Mouse (Mus musculus): ENCODE measurements around the gene Ggact. TPM values are rescaled to one million over a fixed set of nuclear protein-coding genes. Genes with fewer than 3 reads are reported as not detected.

Gene Ggact
- total RNA-seq, 2 experiments from 2014 or later: 11.8 to 12.5 TPM

DNA sequence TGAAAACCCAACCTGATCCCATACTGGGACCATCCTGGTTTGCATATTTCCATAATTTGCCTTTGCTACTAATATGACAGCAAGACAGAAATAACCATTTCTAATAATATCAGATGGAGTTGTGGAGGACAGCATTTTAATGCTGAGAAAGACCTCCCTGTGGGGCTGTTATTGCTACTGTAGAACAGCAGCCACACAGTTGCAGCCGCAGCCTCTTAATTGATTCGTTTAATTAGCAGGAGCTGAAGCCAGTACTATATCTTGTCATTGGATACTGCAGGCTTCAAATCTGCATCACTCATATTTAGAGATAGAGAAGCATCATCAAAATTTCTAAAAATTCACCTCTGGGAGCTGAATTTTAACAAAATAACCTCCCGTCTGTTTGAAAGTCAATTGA, 92.6 kb downstream of the Ggact start:
- DNase-seq: no peak
- intact Hi-C loops (cut with DNase I; ENCODE audit: low total_unique reads): no loop called here

DNA sequence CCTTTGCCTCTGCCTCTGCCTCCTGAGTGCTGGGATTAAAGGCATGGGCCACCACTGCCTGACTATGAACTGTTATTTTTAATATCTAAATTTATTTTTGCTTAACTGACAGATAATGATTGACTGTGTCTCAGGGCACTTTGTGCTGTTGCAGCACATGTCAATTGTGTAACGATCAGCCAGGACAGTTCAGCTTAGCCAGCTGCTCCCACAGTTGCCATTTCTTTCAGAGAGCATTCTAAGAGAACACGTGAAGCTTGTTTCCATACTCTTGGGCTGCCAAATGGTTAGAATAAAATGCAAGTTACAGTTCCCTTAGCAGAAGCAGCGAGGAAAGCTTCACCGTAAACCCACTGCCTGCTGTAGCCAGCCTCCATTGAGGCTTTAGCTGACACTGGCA, 113.3 kb downstream of the Ggact start:
- DNase-seq: no peak
- intact Hi-C loops (cut with DNase I; ENCODE audit: low total_unique reads): no loop called here

DNA sequence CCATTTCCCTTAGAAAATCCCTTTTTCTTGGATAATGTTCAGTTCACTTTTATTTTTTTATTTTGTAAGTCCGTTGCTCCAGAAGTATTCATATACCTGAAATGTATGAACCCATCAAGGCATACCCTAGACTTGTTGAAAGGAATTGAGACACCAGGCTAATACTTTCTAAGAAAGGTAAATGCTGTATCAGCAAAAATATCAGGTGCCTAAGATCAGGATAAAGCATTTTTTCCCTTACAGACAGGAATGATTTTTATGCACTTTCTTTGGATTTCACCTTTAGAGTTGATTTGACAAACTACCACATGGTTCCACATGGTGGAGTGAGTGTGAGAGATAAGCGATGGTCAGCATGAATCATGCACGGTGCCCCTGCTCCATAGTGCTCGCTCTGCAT, 120.2 kb downstream of the Ggact start:
- no peak for DNase-seq
- intact Hi-C loops (cut with DNase I; ENCODE audit: low total_unique reads): no loop called here

DNA sequence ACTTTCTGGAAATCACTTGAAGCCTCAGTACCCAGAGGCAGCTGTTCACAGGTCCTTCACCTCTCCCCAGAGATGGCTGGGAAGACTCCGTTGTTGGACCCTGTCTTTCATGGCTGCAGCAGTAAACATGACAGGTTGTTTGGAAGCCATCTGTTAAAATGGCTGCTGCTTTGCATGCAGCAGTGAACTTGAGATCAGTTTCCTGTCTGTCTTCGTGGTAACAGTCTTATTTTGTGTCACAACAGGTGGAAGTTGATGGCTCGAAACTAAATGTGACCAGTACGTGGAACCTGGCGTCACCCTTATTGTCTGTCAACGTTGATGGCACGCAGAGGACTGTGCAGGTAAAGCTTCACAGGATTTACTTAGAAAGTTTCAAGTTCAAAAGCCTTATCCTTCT, 123.4 kb downstream of the Ggact start:
- DNase-seq: no peak
- intact Hi-C loops (cut with DNase I; ENCODE audit: low total_unique reads): no loop called here

DNA sequence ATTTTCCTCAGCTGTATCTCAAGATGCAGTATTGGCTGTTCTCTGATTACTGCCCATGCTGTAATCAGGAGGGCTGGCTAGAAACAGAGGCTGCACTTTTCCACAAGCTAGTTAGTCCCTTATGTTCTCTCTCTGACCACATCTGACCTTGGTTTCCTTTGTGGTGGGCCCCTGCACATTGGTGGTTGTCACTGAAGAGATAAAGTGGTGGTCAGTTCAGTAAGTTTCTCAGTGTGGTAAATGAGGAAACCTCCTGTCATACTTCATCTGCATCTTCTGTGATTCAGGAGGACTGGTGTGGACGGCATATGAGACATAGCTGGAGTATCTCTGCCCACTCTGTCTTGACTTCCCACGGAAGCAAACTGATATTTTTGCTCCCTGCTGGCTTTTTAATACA, 125.4 kb downstream of the Ggact start:
- intact Hi-C loops (cut with DNase I; ENCODE audit: low total_unique reads): no loop called here
- DNase-seq: no peak

DNA sequence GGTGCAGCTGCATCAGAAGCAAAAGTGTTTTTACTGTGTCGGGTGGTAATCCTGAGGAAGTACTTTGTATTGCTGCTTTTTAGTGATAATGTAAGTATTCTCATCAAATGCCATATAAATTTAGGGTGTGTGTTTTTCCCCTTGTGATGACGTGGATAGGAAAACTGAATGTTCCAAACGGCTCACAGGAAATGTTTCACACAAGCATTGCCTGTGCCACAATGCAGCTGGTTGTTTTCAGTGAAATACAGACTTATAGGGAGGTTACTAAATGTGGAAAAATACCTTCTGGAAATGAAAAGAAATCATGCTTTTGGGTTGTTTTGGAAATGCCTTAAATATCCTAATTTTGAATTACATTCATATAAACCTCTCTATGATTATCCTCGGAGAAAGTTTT, 128.9 kb downstream of the Ggact start:
- DNase-seq: no peak
- intact Hi-C loops (cut with DNase I; ENCODE audit: low total_unique reads): no loop called here

DNA sequence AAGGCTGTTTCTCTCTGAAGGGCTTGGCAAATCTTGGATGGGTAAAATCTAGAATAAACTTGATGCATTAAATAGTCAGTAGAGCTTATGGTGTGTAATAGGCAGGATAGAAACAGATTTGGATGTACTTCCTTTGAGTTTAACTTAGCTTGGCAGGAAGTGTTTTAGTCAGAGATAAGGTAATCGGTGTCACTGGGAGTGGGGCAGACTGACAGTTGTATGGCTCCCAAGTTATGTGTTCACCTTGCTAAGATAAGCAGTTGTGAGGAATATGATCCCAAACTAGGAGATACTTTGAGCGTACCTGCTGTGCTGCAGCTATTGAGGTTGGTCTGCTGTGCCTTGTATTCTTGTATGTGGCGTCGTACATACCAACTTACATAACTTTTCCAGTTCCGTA, 147.1 kb downstream of the Ggact start:
- no peak for DNase-seq
- intact Hi-C loops (cut with DNase I; ENCODE audit: low total_unique reads): no loop called here

Other genes starting within 250 kb of the Ggact start
- gene Tmtc4, start 70.3 kb upstream of the Ggact start, total RNA-seq (2021): 1 to 10 TPM; 5.7 to 6.7 TPM

Data from gastrocnemius, postnatal 14 days (tissue).